Mouse (Mus musculus): Measurements from ENCODE around the gene Col12a1.

GRCm38 (mm10) chr9:79639430-79640090 is 79.1 kb downstream of the Col12a1 start:
- TF ChIP-seq ZNF384 (IDR thresholded peaks at IDR 0.05; ENCODE audit: low read depth, low read length): no peak
- TF ChIP-seq HCFC1 (IDR thresholded peaks at IDR 0.05; ENCODE audit: borderline replicate concordance, insufficient read depth, low read length): no peak
